In genomic region chr2:46106991-46107390, GRCm38 (mm10) we compare ENCODE assay signal across 14 mouse cellular contexts.
DNase-seq lines count a peak whose midpoint lies in the region.
"Had no signal": no experiment of that assay in that cellular context is flagged by ENCODE, and none has a peak within 500 bp of the region (broad histone marks: within the 10 kb centered on the region; RNA-seq: fewer than 3 reads in every experiment).

No protein-coding gene starts in this region.

- peak; percentile 5 for DNase-seq in cerebellum, adult 9-10 months
- DNase-seq in cerebellum, adult 8-10 months, result no peak
- peak; percentile 9 for DNase-seq in lung, postnatal 10 days
- DNase-seq in lung, postnatal 4 days, result no peak
- peak; percentile 60 for DNase-seq in NIH3T3 (ENCODE audit: low read depth)
- peak; percentile 1 for DNase-seq in telencephalon, adult 2 months (ENCODE audit: low read depth, low spot score)
- DNase-seq in urinary bladder, postnatal 4 days (ENCODE audit: low spot score in 2 of 2), result no peak
- DNase-seq: adrenal gland, adult 2 months; adrenal gland, postnatal 25 days; B cell, adult 2 months; cerebellum, postnatal 25 days; gastrocnemius, postnatal 36 days; heart, adult 11 months; heart, postnatal 14 days had no signal

Comparison
In these comparisons a context has a peak if more than half of its experiments do, and no peak if none do; other contexts are left out.
1. DNase-seq: peak in cerebellum, adult 9-10 months (single experiment), lung, postnatal 10 days (single experiment), NIH3T3 (single experiment) and telencephalon, adult 2 months (single experiment); none in cerebellum, adult 8-10 months (single experiment), lung, postnatal 4 days (0 of 2) and urinary bladder, postnatal 4 days (0 of 2).